Mouse (Mus musculus) heart, adult 8-10 months (tissue): Measurements from ENCODE around the gene Col23a1. TPM values are rescaled to one million over a fixed set of nuclear protein-coding genes. Genes with fewer than 3 reads are reported as not detected.

Experiments
- DNase-seq: peaks from one replicate; pipeline ENCODE4 v3.0.0; 2022; ENCODE audit warnings: low spot score
- total RNA-seq, 4 experiments: library from RNA; stranded (reverse); gene quantifications; 2 replicates each; pipeline ENCODE4 v1.2.4; 2022

Col23a1 gene
- total RNA-seq, 4 experiments from 2014 or later = 1.4 to 3.2 (median 1.9) TPM

DNA sequence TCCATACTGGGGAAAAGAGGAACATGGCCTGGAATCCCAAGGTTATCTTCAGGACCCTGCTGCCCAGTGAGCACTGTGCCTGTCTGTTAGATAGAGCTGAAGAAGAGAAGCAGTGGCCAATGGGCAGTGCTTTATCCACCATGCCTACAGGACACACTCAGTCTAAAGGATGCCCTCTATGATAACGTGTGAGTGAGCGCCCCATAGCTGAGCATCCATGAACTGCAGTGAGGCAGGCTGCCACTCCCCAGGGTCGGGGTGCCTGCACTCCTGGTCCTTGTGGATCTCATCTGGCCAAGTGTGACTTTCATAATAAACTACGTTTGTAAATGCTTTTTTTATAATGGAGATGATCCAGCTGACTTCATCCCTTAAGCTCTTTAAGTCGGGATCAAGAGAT lies 87.5 kb downstream of the Col23a1 start:
- DNase-seq = no peak

DNA sequence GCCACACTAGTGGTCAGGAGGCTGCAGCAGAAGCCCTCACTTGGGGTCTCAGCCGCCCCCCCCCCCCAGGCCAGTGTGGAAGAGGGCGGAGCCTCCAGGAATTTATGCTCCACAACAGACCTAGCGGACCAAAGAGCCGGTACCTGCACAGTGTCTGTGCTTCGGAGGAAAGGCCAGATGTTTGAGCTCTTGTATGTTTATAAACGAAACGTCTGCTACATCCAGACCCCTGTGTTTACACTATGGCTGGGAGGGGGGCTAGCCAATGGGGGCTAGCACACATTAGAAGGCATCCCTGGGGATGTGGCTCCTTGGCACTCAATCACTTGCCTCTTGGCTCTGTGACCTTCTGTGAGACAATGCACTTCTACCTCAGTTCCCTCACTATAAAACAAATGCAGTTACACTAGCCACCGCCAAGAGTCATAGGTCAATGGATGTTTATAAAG lies 99.2 kb downstream of the Col23a1 start:
- no peak for DNase-seq

DNA sequence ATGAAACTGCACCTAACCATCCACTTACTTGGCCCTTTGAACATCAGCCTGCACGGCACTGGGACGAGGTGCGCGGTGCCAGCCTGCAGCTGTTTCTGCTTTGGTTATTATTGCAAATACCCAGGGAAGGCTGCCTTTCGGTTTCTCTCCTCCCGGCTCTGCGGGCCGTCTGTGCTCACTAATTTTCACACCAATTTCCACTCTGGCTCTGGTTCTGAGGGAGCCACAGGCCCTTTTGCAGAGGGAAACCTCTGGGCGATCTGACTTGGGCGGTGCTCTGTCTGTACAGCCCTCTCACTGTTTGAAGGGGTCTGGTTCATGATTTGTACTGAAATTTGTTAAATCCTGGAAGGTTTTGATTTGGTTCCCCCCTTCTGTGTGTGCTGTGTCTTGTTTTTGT lies 100.0 kb downstream of the Col23a1 start:
- DNase-seq = no peak

DNA sequence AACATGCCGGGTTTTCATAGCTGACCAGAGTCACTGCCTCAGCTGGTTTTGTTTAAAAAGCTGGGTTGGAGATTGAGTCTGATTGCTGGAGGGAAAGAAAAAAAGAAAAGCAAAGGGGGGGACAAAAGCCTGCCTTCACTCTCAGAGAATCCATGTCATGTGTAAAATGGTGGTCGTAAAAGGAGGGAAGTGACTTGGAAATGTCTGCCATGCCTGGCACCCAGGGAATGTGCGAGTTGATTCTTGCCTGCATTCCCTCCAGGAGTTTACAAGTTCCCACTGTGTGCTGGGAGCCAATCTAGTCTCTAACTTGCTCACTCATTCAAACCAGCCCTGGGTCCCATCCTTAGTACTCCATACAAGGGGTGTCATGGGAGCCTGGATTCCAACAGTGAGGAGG lies 100.8 kb downstream of the Col23a1 start:
- DNase-seq = no peak

DNA sequence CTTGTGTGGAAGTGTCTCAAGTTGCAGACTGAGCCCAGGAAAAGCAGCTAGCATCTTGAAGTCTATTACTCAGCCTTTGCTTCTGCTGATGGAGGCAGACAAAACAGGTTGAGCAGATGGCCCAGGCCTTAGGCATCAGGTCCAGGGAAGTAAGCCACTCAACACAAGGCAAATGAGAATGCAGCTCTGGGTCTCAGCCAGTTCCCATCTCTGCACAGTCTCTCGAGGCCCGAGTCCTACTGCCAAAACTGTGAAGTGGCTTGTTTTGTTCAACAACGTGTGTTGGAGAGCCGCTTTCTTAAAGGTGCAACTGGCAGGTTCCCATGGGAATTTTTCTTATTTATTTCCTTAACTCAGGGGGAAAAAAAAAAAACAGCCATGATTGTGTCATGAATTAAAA lies 101.8 kb downstream of the Col23a1 start:
- DNase-seq = no peak

DNA sequence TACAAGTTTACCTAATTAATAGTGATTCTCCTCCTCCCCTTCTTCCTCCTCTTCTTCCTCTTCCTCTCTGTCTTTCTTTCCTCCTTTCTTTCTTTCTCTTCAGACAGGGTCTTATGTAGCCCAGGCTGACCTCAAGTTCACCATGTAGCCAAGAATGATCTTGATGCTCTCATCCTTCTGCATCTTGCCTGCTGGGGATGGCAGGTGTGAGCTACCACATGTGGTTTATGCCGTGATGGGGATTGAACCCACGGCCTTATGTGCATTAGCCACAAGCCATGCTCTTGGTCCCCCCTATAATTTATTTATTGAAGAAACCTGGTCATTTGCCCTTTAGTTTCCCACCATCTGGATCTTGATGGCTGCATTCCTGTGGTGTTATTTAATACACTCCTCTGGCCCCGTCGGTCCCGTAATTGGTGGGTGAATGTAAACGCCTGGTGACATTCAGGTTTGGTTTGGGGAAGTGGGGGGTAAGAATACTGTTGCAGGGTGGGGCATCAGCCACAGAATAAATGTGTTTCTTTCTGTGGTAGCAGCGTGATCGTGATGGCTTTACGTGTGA lies 104.7 kb downstream of the Col23a1 start:
- no peak for DNase-seq

DNA sequence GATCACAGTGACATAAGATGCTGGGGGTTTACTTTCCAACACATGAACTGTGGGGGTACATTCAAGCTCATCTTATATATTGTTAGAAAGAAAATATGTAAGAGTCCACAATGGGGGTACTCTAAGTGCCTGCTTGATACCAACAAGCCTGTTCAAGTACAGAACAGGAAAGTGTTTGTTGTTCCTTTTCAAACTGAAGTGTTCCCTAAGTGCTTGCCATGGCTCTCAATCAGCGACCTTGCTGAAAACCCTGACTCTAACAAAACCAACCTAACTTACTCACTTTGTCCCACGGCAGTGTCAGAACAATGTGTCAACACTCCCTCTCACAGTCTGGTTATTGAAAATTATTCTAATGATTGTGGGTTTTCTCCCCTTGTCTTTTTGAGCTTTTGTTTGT lies 106.7 kb downstream of the Col23a1 start:
- DNase-seq = no peak

DNA sequence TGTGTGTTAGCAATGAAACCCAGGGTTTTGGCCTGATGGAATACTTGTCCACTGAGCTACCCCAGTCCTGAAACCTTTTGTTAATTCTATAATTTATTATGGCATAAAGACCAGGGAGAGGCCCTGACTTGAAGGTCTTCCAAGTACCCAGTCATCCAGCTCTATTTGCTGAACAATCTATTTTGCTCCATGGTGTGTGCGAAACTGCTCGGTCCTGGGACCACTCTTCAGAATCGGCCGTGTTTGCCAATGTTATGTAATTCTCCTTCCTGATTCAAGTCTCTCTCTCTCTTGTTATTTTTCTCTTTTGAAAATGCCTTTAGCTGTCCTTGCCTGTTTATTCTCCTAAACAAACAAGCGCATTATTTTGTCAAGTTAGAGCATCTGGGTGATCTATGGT lies 108.4 kb downstream of the Col23a1 start:
- DNase-seq = no peak

DNA sequence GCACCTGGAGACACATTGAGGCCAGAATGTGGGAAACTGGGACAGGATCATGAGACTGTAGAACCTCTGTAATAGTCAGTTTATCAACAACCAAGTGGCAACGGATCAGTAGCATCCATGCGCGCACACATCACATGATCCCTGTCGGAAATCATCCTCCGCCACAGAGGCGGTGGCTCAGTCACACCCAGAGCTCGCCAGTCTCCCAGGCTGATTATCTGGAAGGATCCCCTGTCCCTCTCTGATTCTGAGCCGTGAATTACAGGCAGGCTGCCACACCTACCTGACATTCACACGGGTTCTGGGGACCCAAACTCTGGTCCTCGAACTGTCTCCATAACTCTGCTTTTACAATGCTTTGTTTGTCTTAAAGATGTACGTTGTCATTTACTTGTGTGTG lies 110.6 kb downstream of the Col23a1 start:
- no peak for DNase-seq

DNA sequence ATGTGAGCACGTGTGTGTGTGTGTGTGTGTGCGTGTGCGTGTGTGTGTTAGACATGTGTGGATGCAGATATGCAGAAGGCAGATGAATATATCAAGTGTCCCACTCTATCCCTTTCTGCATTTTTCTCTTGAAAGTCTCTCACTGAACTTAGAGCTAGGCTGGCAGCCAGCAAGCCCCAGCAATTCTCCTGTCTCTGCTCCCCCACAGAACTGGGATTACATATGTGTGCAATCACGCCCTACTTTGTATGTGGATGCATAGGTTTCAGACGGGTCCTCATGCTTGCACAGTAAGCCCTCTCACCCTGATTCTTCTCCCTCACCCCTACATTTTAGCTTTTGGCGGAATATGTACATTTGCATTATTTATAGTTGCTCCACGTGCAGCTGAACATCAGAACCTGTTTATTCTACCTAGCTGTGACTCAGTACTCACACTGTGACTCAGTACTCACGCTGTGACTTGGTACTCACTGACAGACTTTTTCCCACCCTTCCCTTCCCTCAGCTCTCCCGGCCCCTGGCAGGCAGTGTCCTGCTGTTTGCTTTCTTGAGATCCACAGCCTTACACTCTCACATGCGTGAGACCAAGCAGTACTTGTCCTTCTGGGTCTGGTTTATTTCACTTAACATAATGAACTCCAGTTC lies 111.9 kb downstream of the Col23a1 start:
- DNase-seq = no peak

DNA sequence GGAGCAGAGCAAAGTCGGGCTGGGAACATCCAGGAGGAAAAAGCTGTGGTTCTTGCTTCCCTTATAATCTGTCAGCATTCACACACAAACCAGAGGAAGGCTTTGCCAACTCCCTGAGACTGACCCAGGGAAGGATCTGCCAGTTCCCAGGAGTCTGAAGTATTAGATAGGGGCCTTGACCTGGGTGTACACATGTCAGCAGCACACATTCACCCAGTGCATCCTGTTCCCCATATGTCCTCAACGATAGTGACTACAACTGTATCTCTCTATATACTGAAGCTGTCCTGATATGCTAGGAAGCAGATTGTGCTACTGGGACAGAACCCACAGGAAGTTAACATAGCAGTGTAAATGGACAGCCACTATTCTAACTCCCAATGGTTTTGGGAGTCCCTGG lies 114.2 kb downstream of the Col23a1 start:
- DNase-seq = no peak

DNA sequence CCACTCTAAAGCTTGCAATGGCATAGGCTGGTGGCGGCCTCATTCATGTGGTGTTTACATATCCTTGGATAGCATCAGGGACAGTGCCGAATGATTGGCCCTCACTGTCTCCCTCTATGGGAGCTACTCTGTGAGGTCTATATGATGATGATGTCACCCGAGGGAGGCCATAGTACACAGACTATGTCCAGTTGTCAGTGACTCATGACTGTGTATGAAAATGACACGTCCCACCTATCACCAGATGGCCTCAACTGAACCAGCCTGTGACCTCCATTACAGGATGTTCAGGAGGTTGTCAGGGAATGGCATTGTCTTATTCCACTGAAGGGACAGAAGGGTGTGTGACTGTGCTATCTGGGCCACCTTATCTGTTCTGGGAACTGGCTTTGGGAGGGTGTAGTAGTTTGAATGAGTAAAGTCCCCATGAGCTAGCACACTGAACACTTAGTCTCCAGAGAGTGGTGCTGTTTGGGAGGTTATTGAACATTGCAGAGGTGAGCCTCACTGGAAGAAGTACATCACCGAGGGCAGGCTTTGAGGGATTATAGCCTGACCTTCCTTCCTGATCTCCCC lies 115.2 kb downstream of the Col23a1 start:
- DNase-seq = no peak

DNA sequence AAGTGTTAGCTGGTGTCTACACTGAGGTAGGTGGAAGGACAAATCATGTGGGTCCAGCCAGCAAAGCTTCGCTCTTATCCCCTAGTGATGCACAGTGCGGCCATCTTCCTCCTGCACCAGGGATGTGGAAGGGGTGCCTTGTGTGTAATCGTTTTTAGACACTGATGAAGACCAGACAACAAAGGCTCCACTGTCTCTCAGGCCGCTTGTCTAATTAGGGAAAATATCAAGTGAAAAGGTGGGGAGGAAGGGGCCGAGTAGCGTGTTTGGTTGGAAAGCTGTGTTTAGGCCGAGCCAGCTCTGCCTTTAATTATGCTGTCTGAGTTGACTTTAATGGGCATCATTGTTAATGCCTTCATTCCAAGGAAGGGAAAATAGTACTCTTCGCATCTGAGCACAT lies 116.8 kb downstream of the Col23a1 start:
- no peak for DNase-seq

DNA sequence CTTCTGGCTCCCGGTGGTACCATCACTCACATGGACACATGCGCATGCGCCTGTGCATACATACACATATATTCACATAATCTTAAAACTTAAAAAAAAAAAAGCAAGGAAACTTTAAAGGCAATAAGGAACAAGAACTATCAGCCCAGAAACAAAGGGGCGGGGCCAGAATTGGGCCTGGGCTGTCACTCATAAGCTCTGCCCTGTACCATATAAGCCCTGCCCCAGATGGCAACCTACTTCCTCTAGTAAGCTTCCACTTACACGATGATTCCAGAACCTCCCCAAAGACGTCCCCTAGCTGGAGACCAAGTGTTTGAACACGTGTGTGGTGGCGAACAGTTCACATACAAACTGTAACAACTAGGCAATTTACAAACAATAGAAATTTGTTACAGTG lies 117.6 kb downstream of the Col23a1 start:
- DNase-seq = no peak

DNA sequence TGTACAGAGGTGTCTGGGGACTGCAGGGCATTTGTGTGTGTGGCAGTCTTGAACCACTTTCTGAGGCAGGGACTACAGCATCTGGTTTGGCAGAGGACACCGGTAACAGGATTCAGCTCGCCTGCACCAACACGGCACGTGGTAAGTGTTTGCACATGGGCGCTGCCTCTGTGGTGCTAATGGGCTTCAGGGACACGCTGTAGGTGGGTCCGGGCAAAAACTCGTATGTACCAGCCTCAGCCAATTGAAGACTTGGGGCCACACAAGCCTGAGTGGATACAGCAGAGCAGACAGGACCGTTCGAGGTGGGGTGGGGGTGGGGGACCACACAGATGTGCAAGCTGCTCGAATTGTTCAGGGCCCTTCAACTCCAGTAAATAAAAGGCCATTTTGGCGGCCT lies 121.1 kb downstream of the Col23a1 start:
- DNase-seq = no peak

DNA sequence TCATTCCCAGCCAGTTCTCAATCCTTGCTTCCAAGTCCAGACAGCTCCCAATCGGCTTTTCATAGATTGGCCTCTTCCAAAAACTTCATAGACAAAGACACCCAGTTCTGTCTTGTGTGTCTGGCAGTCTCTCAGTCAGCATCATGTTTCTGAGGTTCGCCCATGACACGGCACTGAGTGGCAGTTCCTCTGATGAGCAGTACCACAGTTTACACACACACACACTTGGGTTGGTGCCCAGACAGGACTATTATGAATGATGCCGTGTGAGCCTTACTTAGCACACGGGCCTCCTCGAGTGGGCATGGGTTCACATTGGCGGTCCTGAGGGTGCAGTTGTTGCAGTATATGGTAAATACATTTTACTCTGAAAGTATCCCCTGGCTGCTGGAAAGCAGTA lies 124.8 kb downstream of the Col23a1 start:
- DNase-seq = no peak

DNA sequence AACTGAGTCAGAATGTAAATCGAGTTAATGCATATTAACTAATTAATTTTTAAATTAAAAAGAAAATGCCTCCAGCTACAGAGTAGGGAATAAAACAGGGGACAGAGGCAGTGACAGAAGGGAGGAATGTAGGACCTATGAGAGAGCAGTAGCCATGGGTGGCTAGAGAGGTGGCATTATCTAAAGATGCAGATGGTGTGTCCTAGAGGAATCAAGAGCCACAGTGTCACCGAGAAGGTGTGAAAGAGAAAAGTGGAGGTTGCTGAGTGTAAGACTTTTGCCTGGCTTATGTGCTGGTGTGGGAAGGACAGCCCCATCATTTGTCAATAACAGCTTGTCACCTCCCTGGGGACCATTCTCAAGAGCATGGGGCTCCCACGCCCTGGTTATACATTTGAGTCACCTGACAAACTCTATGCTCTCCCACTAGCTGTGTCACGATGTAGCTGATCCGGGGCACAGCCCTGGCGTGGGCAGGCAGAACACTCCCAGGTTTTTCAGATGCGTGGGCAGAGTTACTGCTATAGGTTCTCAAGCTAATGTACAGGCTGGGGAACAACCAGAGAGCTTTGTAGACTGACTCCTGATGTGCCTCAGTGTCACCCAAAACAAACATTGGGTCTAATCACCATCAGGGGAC lies 125.4 kb downstream of the Col23a1 start:
- no peak for DNase-seq

DNA sequence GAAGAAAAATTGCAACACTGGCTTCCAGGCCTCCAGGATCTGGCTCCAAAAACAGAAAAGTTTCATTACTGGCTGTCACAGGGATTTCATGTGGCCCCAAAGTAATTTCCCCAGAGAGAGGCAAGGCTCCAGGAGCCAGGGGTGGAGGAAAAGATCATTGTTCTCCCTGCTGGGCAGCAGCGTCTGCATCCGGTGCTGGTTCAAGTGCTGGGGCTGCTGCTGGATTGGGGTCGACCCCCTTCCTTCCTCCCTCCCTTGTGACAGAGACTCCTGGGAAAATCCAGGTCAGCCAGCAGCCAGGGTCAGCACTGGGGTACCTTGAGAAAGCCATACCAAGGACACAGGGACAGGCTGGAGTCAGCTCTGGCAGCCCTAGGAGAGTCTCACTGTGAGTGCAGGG lies 129.1 kb downstream of the Col23a1 start:
- peak; percentile 40 for DNase-seq

DNA sequence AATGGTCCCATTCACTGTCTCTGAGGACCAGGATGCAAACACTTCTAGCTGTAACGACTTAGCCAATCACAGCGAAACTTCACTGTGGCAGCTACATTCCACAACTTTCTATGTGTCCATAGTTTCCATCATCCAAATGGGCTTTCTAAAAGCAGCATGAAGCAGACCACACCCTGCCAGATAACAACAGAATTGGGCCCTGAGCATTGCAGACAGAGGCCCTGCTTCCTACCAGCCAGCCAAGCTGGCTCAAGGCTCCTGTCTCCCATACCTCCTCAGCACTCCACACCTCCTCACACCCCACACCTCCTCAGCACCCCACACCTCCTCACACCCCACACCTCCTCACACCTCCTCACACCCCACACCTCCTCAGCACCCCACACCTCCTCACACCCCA lies 132.2 kb downstream of the Col23a1 start:
- no peak for DNase-seq

DNA sequence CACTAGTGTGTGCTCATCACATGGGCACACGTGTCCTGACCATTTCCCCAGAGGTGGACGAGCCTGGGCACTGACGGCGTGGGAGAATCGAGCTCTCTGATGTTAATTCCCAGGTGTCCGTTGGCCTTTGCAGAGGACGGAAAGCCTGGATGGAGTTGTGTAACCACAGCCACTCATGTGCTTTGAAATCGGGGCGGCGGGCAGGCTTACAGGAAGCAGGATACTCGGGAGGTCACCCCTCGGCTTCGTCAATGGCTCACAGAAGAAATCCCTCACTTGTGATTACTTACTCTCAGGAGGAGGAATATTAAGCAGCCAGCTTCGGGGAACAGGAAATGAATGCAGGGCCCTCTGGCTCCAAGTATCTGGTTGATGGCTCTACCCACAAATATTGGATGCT lies 133.0 kb downstream of the Col23a1 start:
- DNase-seq = no peak

DNA sequence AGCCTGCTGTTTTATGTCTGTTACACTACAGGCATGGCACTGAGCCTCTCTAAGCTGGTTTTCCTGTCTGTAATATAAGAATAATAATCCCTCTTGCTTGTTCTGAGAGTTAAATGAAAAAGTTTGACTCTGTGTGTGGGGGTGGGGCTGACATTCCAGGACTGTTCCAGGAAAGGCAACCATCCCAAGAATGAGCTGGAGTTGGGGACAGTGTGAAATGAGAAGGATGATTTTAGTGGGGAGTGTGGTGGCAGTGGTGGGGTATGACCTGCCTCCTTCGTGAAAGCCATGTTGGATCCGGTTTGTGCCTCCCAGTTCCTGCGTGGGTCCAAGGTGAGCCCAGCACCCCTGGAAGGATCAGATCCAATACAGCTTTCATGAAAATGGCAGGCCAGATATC lies 136.4 kb downstream of the Col23a1 start:
- no peak for DNase-seq

DNA sequence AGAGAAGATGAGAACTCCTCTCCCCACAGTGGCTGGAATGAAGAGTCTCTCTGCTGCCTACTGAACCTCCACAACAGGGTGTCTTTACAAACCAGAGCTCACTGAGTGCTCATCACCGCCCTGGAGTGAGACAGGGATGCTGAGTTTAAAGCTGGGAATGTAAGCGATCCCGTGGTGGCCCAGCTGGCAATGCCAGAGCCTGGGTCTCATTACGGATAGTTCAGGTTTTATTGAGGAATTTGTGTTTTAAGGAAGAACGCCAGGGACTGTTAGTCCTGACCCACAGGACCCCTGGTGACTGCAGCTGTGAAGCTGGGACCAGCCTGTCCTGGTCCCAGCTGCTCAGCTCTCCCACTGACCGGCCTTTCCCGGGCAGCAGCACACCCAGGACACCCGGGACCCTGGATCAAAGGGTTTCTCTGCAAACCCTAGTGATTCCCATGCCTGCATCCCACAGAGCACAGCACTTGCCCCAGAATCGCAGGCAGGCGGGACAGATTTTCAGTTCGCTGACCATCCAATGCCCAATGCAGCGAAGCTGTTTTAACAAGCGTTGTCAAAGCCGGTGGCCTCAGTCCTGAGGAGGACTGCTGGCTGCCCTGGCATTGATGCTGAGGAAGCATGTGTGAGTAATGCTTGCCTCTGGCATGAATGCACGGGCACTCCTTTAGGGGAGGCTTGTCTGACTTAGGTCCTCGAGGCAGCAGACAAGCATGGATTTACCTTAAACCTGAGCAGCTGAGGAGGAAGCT lies 139.9 kb downstream of the Col23a1 start:
- DNase-seq = no peak
